Mouse (Mus musculus) liver (tissue): Measurements from ENCODE around the gene Haghl.
A peak's percentile ranks its signal among the peaks of the same experiment; 100 is the strongest.

Experiments used
- DNase-seq: peaks from one replicate; pipeline ENCODE4 v3.0.0-alpha.2; 2020; ENCODE audit warnings: mixed read lengths

The Haghl gene

GRCm38 (mm10) chr17:25786280-25786679 lies 807 bp upstream of the Haghl start, which contains the start of gene Ccdc78:
TSS of gene Ccdc78 (plus strand) at chr17:25786580.
- no peak for DNase-seq

- no peak for DNase-seq
These were observed 1.5 kb downstream of the Haghl start for GRCm38 (mm10) chr17:25783861-25784574.

- no peak for DNase-seq
These were observed 2.4 kb downstream of the Haghl start for GRCm38 (mm10) chr17:25783086-25783485.

- no peak for DNase-seq
These were observed 4.1 kb downstream of the Haghl start for GRCm38 (mm10) chr17:25781339-25781738.

- DNase-seq, result no peak
These were observed 7.5 kb downstream of the Haghl start for GRCm38 (mm10) chr17:25777948-25778347.

- no peak for DNase-seq
These were observed 10.0 kb downstream of the Haghl start for GRCm38 (mm10) chr17:25775318-25776062.

- peak; percentile 98 for DNase-seq
These were observed 11.8 kb downstream of the Haghl start, which contains the start of gene Narfl for GRCm38 (mm10) chr17:25773549-25774120. TSS of gene Narfl (plus strand) at chr17:25773776.

GRCm38 (mm10) chr17:25769331-25769730 lies 16.1 kb downstream of the Haghl start:
- no peak for DNase-seq

- DNase-seq, result no peak
These were observed 19.6 kb downstream of the Haghl start for GRCm38 (mm10) chr17:25765886-25766285.

- no peak for DNase-seq
These were observed 22.9 kb downstream of the Haghl start for GRCm38 (mm10) chr17:25762591-25762990.

GRCm38 (mm10) chr17:25761561-25761970 lies 23.9 kb downstream of the Haghl start:
- DNase-seq, result no peak

GRCm38 (mm10) chr17:25760148-25760547 lies 25.3 kb downstream of the Haghl start:
- DNase-seq, result no peak

GRCm38 (mm10) chr17:25757691-25758090 lies 27.8 kb downstream of the Haghl start:
- no peak for DNase-seq

- no peak for DNase-seq
These were observed 28.9 kb downstream of the Haghl start for GRCm38 (mm10) chr17:25756378-25757242.

- DNase-seq, result no peak
These were observed 29.7 kb downstream of the Haghl start for GRCm38 (mm10) chr17:25755627-25756377.

GRCm38 (mm10) chr17:25755086-25755485 lies 30.4 kb downstream of the Haghl start:
- no peak for DNase-seq

GRCm38 (mm10) chr17:25754241-25754640 lies 31.2 kb downstream of the Haghl start, which contains the start of gene Msln:
TSS of gene Msln (minus strand) at chr17:25754378.
- no peak for DNase-seq

GRCm38 (mm10) chr17:25751446-25751845 lies 34.0 kb downstream of the Haghl start:
- peak; percentile 53 for DNase-seq

- no peak for DNase-seq
These were observed 36.2 kb downstream of the Haghl start for GRCm38 (mm10) chr17:25749314-25749713.

- DNase-seq, result no peak
These were observed 37.2 kb downstream of the Haghl start for GRCm38 (mm10) chr17:25748238-25748637.

GRCm38 (mm10) chr17:25744311-25744710 lies 41.2 kb downstream of the Haghl start:
- DNase-seq, result no peak

- no peak for DNase-seq
These were observed 41.6 kb downstream of the Haghl start for GRCm38 (mm10) chr17:25743831-25744230.
